Mouse (Mus musculus) olfactory bulb, adult 2 months (tissue): Measurements from ENCODE around the gene Thtpa. TPM values are rescaled to one million over a fixed set of nuclear protein-coding genes. Genes with fewer than 3 reads are reported as not detected.

Experiments
- H3K27ac ChIP-seq: fragments of 200-500 bp; 2 replicates; pipeline ENCODE4 v1.5.1; 2012; ENCODE audit warnings: low read depth, low read length; ENCODE audit not compliant: insufficient read depth
- H3K4me1 ChIP-seq: fragments of 200-500 bp; 2 replicates; pipeline ENCODE4 v1.6.1; 2012; ENCODE audit warnings: low read length; ENCODE audit not compliant: control insufficient read depth, insufficient read depth
- H3K4me3 ChIP-seq: fragments of 200-500 bp; 2 replicates; pipeline ENCODE4 v1.5.1; 2012; ENCODE audit warnings: mild to moderate bottlenecking, low read depth, low read length, moderate library complexity; ENCODE audit not compliant: insufficient read depth
- CTCF ChIP-seq: fragments of 200-500 bp; IDR thresholded peaks from 2 replicates; pipeline ENCODE4 v1.5.1; 2012; ENCODE audit warnings: low read depth, mild to moderate bottlenecking, low read length, moderate library complexity; ENCODE audit not compliant: insufficient read depth
- POLR2A ChIP-seq: fragments of 200-500 bp; IDR thresholded peaks from 2 replicates; pipeline ENCODE4 v1.6.1; 2012; ENCODE audit warnings: mild to moderate bottlenecking, low read depth, low read length, moderate library complexity; ENCODE audit not compliant: insufficient read depth
- WGBS: fragments of 180-500 bp; shearing (Covaris S2); methylation state at CpG from one replicate; pipeline ENCODE4 v1.1.7; 2018; 5-methylcytosine and 5-hydroxymethylcytosine counted together
- polyA plus RNA-seq: library from polyadenylated mRNA; stranded (reverse); fragments of >200 nt; gene quantifications from 2 replicates; pipeline ENCODE4 v1.2.4, GENCODE M21; 2012; ENCODE audit warnings: low replicate concordance; ENCODE audit not compliant: missing spikeins, insufficient read depth, insufficient read length

Gene Thtpa
- polyA plus RNA-seq, 1 experiment, result not detected

DNA sequence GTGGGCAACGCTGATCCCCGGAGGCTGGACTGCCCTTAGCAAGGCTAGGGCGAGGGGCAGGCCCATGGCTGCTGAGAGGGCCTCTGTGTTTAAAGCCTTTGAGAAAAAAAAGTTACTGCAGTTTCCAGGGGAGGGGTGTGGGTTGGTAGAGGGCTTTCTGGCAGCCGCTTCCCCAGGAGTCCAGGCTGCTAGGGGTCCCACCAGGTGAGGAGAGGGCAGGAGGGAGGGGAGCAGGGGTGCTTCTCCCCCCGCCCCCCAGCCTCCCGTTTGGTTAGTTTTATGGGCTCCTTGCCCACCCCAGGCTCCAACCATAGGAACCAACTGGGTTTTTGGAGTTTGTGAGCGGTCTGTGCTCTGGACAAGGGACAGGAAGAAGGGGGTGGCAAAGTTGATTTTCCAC is 32.7 kb upstream of the Thtpa start:
- no peak overlapping the region for H3K27ac ChIP-seq
- 53% methylated on average over 7 of the region's 7 CpGs for WGBS
- TF ChIP-seq CTCF, result no peak
- TF ChIP-seq POLR2A, result no peak
- no peak overlapping the region for H3K4me3 ChIP-seq
- peaks cover 60% of the 10 kb centered on the region for H3K4me1 ChIP-seq

DNA sequence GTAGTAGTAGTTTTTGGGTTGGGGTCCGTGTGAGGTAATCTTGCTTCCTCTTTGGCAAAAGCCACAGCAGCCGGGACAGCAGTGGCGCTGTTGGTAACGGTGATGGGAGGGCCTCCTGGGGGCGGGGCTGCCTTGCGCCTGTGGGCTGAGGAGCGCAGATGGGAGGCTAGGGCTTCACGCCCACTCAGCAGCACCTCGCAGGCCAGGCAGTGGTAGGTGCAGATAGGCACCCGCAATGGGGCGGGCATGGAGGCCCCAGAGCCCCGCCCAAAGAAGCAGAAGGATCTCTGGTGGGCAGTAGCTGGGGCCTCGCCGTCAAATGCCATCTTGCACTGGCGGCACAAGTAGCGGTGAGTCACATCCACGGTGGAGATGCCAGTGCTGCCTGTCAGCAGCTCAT is 32.0 kb upstream of the Thtpa start:
- Histone ChIP-seq H3K27ac (no peak overlapping the region), H3K4me1 (peaks cover 60% of the 10 kb centered on the region), H3K4me3 (no peak overlapping the region)
- no peak for TF ChIP-seq CTCF
- no peak for TF ChIP-seq POLR2A
- WGBS, result 32% methylated on average over 17 of the region's 17 CpGs

DNA sequence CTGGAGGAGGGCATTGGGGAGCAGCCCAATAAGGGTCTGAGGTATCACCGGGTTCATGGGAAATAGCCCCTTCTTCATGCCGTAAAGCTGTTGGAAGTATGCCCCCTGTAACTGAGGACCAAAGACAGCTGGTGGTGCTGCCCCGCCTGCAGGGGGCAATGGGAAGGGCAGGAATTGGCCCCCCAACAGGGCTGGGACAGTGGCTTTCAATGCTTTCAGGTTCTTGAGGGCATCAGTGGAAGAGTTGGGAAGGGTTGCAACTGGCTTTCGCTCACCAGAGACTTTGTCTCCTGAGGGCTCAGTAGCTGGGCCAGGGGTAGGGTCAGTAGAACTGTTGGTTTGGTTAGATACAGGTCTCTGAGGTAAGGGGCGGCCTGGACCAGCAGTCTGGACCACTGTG is 31.5 kb upstream of the Thtpa start:
- no peak for TF ChIP-seq POLR2A
- no peak for TF ChIP-seq CTCF
- WGBS, result 83% methylated on average over 5 of the region's 5 CpGs
- Histone ChIP-seq H3K4me3 (no peak overlapping the region), H3K27ac (no peak overlapping the region), H3K4me1 (peaks cover 60% of the 10 kb centered on the region)

DNA sequence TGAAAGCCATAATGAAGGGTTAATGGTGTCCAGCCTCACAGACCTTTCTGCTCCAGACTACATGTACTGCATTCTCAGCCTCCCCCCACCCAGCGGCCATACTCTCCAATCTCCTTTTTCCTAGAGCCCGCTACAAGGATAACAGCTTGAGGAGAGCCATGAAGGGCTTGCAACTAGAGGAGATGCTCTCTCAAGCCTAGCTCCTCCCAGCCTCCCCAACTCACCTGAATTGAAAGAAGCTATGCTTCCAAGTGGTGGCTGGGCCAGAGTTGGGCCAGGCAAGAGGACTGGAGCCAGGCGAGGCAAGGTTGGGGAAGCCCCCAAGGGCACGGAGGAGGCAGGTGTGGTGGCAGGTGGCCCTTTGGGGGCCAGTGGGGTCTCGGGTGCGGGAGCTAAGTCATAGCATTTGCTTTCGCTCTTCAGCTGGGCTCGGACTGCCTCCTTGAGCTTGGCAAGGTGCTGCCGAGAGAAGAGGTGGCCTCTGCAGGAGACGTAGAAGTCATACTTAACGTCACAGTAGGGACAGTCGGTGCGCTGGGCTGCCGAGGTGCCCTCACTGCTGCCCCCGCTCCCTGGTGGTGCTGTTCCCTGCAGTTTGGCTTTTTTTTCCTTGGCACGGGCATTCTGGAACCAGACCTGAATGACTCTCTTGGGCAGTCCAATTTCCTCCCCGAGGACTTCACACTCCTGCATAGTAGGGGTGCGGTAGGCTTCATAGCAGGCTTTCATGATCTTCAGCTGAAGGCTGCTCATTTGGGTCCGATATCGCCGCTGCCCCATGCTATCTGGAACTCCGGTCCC is 30.8 kb upstream of the Thtpa start:
- TF ChIP-seq CTCF, result no peak
- no peak for TF ChIP-seq POLR2A
- 77% methylated on average over 22 of the region's 22 CpGs for WGBS
- peaks cover 62% of the 10 kb centered on the region for H3K4me1 ChIP-seq
- no peak overlapping the region for H3K4me3 ChIP-seq
- H3K27ac ChIP-seq, result no peak overlapping the region

DNA sequence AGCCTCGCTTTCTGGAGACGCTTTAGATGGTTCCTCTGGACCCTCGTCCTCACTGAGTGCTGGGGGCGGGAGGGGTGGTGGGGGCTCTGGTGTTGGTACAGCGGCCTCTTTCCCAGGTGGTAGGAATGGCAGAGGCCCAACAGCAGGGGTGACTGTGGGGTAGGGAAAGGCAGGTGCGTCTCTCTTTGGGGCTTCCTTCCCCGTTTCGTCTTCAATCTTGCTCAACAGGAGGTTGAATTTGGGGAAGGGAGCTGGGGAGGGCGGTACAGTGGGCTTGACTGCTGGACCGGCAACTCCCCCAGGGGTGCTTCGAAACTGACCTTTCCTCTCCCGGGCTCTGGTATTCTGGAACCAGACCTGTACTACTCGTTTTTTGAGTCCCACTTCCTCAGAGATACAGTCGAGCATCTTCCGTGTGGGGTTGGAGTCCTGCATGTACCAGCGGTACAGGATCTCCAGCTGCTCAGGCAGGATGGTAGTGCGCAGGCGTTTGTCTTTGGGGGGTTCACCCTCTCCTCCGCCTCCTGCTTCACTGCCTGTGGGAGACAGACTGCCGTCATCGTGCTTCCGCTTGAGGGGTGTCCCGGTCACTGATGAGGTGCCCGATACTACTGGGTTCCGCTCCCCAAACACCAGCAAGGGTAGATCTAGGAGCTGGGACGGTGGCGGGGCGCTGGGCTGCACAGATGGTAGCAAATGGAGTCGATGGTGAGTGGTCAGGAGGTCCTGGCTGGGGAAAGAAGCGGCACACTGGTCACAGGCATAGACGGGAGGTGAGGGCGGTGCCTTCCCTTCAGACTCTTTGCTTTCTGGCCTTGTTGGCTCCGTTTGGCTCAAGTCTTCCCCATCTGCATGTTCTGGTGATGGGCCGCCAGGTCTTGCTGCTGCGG is 29.9 kb upstream of the Thtpa start:
- Histone ChIP-seq H3K4me3 (no peak overlapping the region), H3K27ac (no peak overlapping the region), H3K4me1 (peaks cover 60% of the 10 kb centered on the region)
- TF ChIP-seq CTCF, result no peak
- no peak for TF ChIP-seq POLR2A
- WGBS, result 79% methylated on average over 35 of the region's 35 CpGs

DNA sequence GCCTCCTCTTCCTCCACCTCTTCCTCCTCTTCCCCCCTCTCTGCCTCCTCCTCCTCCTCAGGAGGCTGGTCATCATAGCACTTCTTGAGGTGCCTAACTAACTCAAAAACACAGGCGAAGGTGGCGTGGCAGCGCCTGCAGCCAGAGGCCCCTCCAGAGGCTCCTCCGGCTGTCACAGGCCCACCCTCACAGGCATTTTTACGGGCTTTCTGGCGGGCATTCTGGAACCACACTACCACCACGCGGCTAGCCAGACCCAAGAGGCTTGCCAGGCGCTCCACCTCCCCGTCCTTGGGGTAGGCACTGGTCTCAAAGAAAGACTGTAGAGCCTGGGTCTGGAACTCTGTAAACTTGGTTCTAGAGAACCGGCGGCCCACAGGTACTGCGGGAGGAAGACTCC is 29.2 kb upstream of the Thtpa start:
- H3K4me1 ChIP-seq, result peaks cover 61% of the 10 kb centered on the region
- H3K27ac ChIP-seq, result no peak overlapping the region
- no peak for TF ChIP-seq POLR2A
- no peak for TF ChIP-seq CTCF
- 79% methylated on average over 13 of the region's 13 CpGs for WGBS
- no peak overlapping the region for H3K4me3 ChIP-seq

DNA sequence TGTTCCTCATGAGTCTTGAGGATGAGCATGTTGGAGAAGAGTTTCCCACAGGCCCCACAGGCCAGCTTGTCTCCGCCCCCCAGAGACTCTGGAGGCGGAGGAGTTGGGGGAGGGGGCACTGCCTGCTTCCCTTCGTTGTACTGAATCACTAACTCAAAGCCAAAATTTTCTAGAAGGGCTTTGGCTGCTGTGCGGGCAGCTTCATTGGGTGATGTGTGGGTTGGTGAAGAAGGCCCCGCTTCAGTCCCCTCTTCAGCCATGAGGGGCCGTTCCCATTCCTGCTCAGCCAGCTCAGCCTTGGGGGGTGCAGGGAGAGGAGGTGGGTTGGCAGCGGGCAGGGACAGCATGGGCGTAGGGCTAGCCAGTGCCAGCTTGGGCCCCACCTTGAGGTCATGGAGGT is 28.5 kb upstream of the Thtpa start:
- H3K4me1 ChIP-seq, result peaks cover 64% of the 10 kb centered on the region
- no peak overlapping the region for H3K4me3 ChIP-seq
- TF ChIP-seq POLR2A (no peak), CTCF (no peak)
- H3K27ac ChIP-seq, result 0 out of 2 replicates have a peak overlapping the region, but pooled peaks have one; percentile 17
- 57% methylated on average over 8 of the region's 8 CpGs for WGBS

DNA sequence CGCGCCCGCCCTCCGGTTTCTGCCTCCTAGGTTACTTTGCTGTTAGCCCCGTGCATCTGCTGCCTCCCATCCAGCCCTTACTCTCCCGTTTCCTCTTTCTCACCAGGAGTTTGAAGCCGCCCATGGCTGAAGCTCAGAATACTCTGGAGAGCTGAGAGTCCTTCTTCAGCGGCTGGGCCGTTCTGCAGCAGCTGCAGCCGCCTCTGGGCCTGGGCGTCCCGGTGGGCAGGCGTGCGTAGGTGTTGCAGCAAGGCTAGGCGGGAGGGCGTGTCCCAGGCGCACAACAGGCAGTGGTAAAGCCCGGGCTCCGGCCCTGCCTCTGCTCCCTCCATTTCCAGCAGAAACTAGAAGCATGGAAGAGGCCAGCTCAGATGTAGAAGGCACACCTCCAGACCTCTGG is 22.8 kb upstream of the Thtpa start:
- Histone ChIP-seq H3K4me1 (peaks cover 54% of the 10 kb centered on the region), H3K4me3 (no peak overlapping the region), H3K27ac (peak overlapping the region; percentile 38; the same call in 1 of the 2 replicates)
- TF ChIP-seq POLR2A (no peak), CTCF (no peak)
- whole genome bisulfite sequencing, result 22% methylated on average over 19 of the region's 19 CpGs

DNA sequence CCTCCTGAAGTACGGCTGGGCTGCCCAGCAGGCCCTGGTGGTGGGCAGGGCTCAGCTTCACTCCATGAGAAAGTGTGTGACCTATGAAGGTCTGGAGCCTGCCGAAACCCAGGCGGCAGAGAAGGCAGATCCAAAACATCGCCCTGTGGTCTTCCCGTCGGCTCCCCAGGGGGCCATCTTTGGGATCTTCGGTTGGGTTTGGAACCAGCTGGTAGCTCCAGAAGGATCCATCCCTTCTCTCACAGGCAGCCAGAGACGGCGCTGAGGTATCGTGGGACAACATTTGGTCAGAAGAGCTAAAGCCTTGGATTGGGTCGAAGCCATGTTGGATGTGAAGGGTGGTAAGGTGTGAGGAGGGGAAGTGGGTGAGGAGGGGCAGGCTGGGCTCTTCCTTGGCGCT is 20.2 kb upstream of the Thtpa start:
- WGBS, result 92% methylated on average over 12 of the region's 12 CpGs
- H3K27ac ChIP-seq, result no peak overlapping the region
- peaks cover 76% of the 10 kb centered on the region for H3K4me1 ChIP-seq
- TF ChIP-seq POLR2A (no peak), CTCF (no peak)
- H3K4me3 ChIP-seq, result no peak overlapping the region
